Mouse (Mus musculus): ENCODE data around the gene Gabrr1.

DNA sequence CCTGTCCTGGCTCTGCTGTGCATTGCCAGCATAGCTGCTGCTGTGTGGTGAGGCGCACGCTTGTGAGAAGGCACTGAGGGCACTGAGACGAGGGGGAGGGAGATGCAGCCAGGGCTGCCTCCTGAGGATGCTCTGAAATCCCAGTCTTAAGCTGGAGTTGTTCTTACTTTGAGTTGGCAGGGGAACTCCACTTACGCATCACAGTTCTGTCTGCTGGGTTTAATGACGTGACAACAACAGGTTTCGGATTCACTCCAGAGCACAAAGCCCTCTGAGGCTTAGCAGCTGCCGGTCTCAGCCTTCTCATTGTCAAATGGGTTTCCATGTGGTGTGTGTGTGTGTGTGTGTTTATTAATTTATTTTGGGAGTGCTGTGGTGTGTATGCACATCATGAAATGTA lies 16.8 kb downstream of the Gabrr1 start:
- no peak for TF ChIP-seq CTCF (IDR thresholded peaks at IDR 0.05; ENCODE audit: low read depth)
- no peak for TF ChIP-seq EP300 (optimal IDR thresholded peaks at IDR 0.05)
